Mouse (Mus musculus): ENCODE data around the gene Rab4a.

The Rab4a gene

DNA sequence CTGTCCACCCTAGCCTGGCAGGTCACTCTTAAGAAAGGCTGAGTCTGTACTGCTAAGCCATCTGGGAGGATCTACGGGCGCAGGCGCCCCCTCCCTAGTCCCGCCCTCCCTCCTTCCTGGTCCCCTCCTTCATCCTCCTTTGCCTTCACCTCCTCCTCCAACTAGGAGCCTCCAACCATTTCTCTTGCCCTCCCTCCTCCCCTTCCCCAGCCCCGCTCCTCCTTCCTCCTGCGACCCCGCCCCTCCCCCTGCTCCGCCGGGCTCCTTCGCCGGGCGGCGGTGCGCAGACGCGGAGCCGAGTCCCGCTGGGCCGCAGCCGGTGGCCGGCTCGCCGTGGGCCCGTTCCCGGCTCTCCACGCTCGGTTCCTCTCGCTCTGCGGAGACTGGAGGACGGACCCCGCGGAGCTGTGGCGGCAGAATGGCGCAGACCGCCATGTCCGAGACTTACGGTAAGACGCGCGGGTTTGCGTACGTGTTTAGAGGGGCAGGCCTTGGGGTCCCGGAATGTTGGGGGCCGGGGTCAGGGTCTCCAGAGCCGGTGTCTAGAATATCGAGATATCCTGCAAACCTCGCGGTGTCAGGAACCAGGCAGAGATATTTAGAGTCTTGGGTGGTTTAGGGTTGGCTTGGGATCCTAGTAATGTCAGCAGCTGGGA lies at the start of gene Rab4a:
TSS of gene Rab4a (plus strand) at position 268 of the 656 bp plus-strand sequence.
- no peak for DNase-seq (ENCODE audit: low spot score)

DNA sequence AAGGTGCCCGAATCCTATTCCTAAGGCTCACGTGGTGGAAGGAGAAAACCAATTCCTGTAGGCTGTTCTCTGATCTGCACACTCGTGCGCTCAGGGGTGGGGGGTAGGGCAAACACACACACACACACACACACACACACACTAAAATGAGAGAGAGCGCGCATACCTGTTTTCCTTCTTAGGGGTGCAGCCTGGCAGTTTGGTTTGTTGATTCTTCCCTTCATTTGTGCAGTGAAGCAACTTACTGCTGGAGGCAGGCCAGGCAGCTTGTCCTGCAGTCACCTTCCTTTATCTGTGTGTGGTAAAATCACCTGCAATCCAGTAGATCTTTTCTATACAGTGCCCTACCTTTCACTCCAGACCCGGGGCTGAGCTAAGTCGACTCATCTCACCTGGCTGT lies 48.9 kb upstream of the Rab4a start:
- no peak for DNase-seq (ENCODE audit: low spot score)

DNA sequence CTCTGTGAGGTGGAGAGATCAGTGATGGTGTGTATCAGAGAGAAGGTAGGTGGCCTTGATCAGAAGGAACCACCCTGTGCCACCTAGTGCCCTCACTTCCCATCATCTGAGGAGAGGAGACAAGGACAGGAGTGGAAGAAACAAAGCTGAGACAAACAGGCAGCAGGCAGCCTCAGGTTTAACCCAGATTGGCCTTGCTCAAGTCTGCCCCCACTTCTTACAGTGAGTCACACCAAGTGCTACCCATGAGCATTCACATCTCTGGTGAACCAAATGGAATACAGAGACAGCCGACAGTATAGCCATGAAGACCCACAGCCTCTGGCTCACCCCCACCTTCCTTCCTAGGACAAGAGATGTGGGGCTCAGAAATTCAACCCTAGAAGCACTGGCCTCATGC lies 46.9 kb upstream of the Rab4a start:
- no peak for DNase-seq (ENCODE audit: low spot score)

DNA sequence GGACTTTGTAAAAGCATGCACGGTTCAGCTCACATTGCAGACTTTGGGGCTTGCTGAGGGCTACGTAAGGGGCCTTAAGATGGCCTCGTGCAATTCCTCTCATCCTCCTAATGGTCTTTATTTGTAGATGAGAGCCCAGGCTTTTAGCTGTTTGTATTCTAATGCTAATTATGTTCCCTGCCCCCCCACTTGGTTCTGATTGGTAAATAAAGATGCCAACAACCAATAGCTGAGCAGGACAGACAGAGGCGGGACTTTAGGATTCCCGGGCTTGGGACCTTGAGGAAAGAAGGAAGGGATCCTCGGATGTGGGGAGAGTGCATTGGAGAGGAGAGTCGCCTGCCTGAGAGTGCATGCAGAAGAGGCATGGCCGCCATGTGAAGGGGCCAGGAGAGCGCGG lies 45.9 kb upstream of the Rab4a start:
- DNase-seq (ENCODE audit: low spot score) = no peak

DNA sequence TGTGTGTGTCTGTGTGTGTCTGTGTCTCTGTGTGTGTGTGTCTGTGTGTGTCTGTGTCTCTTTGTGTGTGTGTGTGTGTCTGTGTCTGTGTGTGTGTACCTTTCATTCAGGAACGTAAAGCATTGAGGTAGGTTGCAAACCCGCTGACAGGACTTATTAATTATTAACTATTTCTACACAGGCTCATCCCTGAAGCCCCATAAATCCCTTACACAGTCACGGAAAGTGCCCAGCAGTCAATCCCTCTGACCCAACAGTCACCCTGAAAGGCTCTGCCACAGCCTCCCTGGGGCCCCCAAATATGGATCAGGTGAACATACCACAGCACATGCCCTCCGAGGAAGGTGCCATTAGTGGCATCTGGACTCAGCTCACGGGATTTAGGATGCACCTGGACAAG lies 45.2 kb upstream of the Rab4a start:
- no peak for DNase-seq (ENCODE audit: low spot score)

DNA sequence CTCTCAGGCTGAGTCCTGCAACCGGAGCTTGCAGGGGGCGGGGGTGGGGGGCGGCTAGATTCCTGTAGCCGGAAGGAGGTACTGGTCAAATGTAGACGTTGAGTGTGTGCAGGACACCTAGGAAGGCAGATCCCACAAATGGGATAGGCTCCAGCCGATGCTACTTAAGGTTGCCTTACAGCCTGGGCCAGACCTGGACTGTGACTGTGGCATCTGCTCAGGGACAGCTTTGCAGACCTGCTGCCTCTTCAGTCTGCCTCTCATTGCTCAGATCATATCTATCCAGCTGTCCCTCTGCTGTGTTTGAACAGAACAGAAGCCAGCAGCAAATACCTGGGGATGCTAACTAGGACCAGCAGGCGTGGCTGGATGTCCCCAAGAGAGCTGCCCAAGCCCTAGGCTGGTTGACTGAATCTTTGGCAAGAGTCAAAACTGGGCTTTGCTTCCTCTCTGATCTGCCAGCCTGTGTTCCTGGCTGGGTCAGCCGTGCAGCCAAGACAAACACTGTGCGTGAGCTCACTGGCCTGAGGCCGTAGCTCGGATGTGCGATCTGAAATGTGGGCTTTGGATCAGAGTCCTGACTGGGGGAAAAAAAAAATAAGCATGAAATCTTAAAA lies 44.4 kb upstream of the Rab4a start:
- no peak for DNase-seq (ENCODE audit: low spot score)

DNA sequence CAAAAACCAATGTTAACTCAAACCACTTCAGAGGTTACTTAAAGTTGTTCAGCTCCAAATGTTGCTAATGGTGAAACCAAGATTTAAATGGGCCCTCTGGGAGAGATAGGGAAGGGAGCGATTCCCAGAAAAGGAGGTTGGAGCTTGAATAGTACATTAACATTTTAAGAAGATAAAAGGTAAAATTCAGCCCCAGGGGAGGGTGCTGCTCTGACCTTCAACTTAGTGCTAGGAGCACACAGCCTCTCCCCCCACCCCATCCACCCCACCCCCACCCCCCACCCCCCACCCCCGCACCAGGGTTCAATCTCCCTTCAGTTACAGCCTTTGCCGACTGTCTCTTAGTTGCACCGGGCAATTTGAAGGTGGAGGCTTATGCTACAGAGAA lies 43.9 kb upstream of the Rab4a start:
- no peak for DNase-seq (ENCODE audit: low spot score)

DNA sequence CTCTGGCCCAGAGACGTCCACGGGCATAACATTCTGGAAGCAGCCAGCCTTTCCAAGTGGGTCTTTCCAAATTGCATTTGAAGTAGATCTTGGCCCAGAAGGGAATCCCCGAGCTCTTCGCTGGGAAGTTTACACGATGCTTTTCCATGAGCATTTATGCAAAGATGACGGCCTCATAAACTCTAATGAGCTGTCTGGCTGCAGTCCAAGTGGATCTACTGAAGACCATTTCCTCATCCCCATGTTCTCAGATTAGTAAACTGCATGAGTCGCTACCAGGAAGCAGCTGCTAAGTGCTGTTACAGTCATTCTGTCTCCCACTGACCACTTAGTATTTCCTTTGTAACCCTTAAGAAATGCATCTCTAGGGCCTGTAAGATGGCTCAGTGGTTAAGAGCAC lies 42.4 kb upstream of the Rab4a start:
- DNase-seq (ENCODE audit: low spot score) = no peak

DNA sequence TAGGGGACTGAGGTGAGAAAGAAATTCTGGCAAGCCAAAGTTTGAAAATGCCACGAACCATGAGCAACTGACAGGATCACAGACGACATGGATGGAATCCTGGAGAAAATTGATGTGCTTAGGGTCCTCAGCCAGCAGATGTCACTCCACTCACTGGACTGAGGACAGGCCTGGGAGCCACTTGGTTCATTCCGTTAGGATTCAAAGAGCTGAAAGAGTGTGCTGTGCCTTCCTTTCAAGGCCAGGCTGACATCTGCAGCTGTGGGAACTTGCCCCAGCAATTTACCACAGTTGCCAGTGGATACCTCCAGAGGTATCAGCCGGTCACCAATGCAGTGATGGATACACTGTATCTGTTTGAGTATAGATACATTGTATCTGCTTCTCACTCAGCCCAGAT lies 41.1 kb upstream of the Rab4a start:
- DNase-seq (ENCODE audit: low spot score) = no peak

DNA sequence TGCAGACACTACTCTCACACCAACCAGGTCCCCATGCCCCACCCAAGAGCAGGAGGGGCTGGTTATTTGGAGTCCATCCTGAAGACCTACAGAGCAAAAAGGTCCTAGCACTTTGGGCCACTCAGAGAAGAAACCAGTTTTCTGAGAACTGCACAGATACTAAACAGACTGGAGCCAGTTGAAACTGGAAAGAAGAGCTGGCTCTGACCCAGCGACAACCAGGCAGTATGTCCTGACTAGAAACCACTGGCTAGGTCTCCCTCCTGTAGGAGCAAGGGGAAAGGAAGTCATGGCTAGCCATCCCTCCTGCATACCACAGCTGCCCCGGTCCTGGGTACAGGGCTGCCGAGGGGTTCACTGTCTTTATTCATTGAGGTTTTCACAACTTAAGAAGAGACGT lies 39.3 kb upstream of the Rab4a start:
- DNase-seq (ENCODE audit: low spot score) = no peak

DNA sequence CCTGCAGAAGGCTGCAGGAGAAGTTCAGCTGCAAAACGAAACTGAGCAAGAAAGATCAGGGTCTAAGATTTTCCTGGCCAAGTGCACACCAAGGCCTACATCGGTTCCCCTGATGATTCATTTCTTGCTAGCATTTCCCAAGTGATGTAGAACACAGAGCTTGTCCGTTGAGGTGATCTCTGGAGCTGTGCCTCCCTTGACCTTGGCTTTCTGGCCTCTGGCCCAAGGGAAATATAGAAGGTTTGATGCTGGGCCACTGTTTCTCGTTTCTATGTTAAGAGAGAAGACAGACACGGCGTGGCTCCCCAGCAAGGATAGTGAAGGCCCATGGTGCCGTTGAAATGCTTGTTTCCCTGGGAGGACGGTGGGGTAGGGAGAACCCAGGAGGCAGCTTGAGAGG lies 37.9 kb upstream of the Rab4a start:
- DNase-seq (ENCODE audit: low spot score) = no peak

DNA sequence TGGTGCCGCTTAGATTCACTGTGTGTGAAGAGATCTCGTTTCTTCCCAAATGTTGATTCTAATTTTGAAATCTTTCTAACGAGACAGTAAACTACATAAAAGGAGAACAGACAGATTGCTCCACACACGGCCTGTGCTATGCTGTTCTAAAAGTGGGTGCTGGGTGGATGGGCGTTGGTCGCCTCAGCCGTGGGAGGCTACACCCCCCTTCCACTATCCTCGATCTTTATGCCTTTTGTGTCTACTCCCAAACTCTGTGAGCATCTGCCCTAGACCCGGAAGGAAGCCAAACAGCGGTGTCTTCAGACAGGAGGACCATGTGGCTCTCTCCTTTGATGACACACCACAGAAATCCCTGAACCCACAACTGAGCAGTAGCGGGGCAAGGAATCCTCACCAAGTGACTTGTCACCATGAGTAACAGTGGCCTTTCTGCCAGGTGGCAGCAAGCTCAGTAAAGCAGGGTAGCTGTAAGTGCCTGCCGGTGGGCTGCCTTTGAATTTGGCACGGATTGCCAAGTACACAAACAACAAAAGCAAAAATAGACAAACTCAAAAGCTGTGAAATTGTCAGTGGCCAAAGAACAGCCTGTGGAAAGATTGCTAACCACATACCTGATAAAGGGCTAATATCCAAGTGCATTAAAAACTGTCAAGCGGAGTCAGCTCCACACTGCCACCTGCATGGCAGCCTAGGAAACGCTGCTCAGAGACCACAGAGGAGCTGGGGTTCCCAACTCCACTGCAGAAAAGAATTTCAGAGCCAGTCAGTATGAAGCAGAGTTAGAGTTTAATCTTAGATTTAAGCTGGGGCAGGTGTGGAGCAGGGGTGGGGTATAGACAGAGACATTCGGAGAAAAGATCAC lies 37.1 kb upstream of the Rab4a start:
- peak; percentile 34 for DNase-seq (ENCODE audit: low spot score)

DNA sequence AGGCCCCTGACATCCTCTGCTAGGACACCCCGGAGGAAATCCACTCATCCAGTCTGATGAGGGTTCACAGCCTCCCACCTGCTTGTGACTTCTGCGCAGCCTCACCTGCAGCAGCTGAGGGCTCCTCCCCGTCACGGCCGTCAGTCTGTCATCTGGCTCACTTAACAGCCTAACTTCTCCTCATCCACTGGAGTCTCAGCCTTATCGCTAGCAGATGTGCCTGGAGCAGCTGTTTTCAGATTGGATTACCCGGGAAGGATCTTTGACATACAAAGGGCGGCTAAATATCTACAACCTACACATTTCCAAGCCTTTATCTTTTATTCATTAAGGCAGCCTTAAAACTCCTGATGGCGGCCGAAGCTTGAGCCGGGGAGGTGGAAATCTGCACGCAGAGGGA lies 32.3 kb upstream of the Rab4a start:
- DNase-seq (ENCODE audit: low spot score) = no peak

DNA sequence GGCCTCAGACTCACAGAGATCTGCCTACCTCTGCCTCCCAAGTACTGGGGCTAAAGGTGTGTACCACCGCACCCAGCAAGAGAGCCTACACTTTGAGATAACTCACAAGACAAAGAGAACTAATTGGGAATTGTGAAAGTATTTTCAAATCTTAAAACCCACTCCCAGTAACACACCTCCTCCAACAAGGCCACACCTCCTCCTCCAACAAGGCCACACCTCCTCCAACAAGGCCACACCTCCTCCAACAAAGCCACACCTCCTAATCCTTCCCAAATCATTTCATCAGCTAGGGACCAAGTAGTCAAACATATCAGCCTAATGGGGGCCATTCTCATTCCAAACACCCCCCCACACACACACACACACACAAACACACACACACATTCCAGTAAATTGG lies 31.3 kb upstream of the Rab4a start:
- DNase-seq (ENCODE audit: low spot score) = no peak

DNA sequence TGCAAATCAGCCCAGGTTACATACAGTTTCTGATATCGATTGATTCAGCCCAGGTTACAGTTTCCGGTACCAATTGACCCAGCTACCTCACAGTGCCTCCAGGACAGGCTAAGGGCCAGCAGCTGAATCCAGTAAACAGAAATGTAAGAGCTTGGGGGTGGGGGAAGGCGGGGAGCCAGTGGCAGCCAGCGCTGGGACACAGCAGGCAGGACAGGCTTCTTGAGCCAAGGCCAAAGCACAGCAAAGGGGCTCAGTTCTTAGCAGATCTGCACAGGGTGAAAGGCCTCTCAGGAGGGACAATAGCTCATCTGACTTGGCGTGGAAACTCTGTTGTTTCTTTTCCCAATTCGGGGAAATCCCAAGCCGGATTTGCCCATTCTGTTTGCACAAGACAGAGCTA lies 28.5 kb upstream of the Rab4a start:
- DNase-seq (ENCODE audit: low spot score) = no peak

DNA sequence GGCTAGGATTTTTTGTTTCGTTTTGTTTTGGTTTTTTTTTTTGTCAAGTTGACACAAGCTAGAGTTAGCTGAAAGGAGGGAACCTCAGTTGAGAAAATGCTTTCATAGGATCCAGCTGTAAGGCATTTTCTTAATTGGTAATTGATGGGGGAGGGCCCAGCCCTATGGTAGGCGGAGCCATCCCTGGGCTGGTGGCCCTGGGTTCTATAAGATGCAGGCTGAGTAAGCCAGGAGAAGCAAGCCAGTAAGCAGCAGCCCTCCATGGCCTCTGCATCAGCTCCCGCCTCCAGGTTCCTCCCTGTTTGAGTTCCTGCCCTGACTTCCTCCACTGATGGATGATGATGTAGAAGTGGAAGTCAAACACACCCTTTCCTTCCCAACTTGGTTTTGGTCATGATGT lies 25.3 kb upstream of the Rab4a start:
- no peak for DNase-seq (ENCODE audit: low spot score)

DNA sequence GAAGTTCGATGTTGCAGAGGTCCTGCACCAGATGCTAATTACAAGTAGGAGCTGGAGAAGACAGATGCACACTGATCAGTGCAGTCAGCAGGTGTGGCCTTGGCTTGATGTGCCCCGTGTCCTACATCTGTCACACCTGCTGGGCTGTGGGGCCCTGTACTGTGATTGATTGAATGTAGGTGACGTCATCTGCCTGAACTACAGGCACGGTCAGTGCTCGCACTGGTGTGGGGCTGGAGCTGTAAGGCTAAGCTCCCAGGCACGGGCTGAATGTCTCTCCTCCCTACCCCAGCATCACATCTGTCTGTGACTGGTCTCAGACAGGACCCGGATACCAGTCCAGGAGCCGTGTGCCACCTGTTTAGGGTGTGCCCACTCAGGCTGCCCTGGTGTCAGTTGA lies 24.5 kb upstream of the Rab4a start:
- DNase-seq (ENCODE audit: low spot score) = no peak

DNA sequence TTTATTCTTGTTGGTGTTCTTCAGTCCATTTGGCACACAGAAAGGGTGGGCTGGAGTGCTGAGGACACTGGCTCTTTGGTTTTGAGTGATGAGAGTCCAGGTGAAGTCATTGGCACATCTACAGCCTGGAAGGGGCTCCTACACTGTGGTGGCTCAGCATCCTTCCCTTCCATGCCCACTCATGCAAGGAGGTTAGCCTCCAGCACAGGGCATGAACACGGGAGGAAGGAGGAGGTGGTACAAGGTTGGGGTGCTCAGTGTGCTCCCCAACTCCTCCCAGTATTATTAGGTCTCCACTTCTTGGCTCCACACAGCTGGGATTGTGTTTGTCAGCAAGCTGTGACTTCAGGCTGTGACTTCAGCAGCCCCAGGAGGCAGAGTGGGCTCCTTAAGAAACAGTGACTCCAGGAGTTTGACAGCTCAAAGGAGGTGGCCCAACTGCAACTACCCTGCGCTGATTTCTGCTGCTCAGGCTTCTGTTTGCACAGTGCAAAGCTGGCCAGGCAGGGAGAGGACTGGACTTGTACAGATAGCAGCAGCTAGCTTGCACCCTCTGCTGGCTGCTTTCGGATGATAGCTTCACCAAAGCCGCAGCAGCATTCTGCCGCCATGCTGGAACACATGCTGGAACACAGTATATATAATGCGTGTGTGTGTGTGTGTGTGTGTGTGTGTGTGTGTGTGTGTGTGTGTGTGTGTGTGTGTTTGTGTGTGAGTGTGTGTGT lies 22.1 kb upstream of the Rab4a start:
- no peak for DNase-seq (ENCODE audit: low spot score)

DNA sequence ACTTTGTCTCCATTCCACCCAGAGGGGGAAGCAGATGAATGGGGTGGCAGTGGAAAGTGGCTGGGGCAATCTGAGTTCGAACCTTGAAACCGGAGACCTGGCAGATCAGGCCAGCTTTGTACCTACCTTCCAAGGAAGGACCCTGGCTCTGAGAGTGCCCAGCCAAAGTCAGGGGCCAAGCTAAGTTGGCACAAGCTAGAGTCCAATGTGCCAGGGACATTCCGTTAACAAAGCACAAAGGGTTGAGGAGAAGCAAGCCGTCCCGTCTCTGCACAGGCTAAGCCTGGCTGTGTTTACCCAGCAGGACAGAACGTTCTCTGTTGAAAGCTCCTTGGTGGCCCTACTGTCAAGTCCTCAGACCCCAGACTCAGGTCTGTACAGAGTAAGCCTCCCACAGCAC lies 19.6 kb upstream of the Rab4a start:
- no peak for DNase-seq (ENCODE audit: low spot score)

DNA sequence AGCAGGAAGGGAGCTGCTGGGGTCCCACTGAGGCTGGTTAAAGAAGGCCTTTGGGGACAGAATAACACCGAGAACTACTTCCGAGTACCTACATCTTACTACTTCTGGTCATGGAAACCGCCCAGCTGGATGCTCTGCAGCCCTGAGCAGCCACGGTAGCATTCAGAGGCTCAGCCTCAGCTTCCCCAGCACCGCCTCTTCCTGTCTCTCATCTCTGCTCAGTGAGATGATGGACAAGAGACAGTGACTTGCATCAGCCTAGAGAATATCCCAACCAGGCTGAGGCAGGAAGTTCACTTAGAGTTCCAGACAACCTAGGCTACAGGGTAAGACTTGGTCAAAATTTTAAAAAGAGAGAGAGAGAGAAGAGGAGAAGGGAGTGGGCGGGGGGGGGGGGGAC lies 19.1 kb upstream of the Rab4a start:
- DNase-seq (ENCODE audit: low spot score) = no peak

DNA sequence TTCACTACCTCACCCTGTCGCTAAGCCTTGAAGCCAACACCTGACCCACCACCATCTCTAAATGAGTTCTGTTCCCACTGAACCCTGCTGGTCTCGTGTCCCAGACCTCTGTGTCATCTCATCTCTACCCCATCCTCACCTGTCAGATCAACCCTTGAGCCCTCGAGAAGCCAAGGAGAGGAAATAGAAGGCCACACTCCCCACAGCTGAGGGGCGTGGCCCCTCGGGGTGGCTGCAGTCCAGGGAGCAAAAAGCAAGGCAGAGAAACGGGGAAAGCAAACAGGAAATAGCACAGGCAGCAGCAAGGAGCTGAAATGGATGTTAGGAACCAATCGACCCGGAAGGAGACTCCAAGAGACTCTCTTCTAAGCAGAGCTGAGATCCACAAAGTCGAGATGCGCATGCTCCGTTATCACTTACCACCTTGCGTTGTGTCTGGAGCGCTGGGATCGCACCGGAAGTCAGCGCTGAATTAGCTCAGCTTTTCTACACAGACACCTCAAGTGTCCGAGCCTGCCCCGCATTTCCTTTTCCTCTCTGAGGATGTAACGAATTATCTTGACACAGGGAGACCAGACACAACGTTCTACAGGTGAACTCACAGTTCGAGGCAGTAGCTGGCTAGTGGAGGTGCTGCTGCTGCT lies 18.4 kb upstream of the Rab4a start:
- DNase-seq (ENCODE audit: low spot score) = no peak
